Comparison of ENCODE assay signal across 14 mouse cellular contexts in the genomic region with DNA sequence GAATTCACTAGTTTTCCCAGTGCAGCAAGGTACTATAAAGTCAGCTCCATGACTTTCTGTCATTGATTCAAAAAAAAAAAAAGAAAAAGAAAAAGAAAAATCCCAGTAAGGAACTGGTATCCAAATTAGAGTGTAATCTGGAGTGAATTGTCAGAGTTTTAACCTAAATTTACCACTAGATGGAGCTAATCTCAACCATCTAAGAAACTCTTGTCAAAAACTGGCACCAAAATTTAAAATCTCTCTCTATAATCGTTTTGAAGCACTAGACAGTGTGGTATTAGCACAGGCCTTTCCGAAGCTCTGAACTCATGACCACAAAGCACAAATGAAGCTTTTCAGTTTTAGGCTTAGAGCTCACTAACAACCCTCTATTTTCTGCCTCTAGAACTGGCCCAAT. TPM values are rescaled to one million over a fixed set of nuclear protein-coding genes. Genes with fewer than 3 reads are reported as not detected.
DNase-seq lines count a peak whose midpoint lies in the region; ATAC-seq lines count a peak whose summit lies in the region.
"Had no signal": no experiment of that assay in that cellular context is flagged by ENCODE, and none has a peak within 500 bp of the region (broad histone marks: within the 10 kb centered on the region; RNA-seq: fewer than 3 reads in every experiment).

No protein-coding gene starts in this region.

- H3K27ac ChIP-seq in hindbrain, embryonic 14.5 days, result no peak overlapping the region
- no peak overlapping the region for H3K27ac ChIP-seq in hindbrain, embryonic 13.5 days
- H3K27ac ChIP-seq in midbrain, embryonic 14.5 days (replicated peaks; ENCODE audit: low read depth, low read length), result no peak overlapping the region
- H3K27ac ChIP-seq in midbrain, embryonic 13.5 days, result no peak overlapping the region

- no peak overlapping the region for H3K9ac ChIP-seq in hindbrain, embryonic 14.5 days
- no peak overlapping the region for H3K9ac ChIP-seq in hindbrain, embryonic 13.5 days
- H3K9ac ChIP-seq in midbrain, embryonic 14.5 days (replicated peaks; ENCODE audit: low read length), result no peak overlapping the region
- H3K9ac ChIP-seq in midbrain, embryonic 13.5 days (replicated peaks), result no peak overlapping the region
- H3K9ac ChIP-seq: limb, embryonic 15.5 days had no signal

- H3K27me3 ChIP-seq in hindbrain, embryonic 14.5 days (ENCODE audit: control insufficient read depth, insufficient read depth, low read length), result no peaks in the 10 kb centered on the region
- H3K27me3 ChIP-seq in hindbrain, embryonic 13.5 days, result no peaks in the 10 kb centered on the region
- no peaks in the 10 kb centered on the region for H3K27me3 ChIP-seq in midbrain, embryonic 14.5 days (ENCODE audit: control insufficient read depth, insufficient read depth, low read length)
- no peaks in the 10 kb centered on the region for H3K27me3 ChIP-seq in midbrain, embryonic 13.5 days
- H3K27me3 ChIP-seq: limb, embryonic 15.5 days had no signal

- ATAC-seq in hindbrain, embryonic 14.5 days (ENCODE audit: low FRiP score), result no peak
- ATAC-seq in hindbrain, embryonic 13.5 days (ENCODE audit: low FRiP score), result no peak
- ATAC-seq in midbrain, embryonic 14.5 days (ENCODE audit: low FRiP score, low TSS enrichment), result no peak
- no peak for ATAC-seq in midbrain, embryonic 13.5 days
- ATAC-seq in erythroblast, adult 5-6 weeks (replicated peaks; ENCODE audit: low FRiP score, poor library complexity, severe bottlenecking), result no peak
- ATAC-seq: forebrain, embryonic 16.5 days had no signal

- WGBS in hindbrain, embryonic 14.5 days, result 68% methylated on average over 2 of the region's 2 CpGs
- 68% methylated on average over 2 of the region's 2 CpGs for WGBS in hindbrain, embryonic 13.5 days
- 51% methylated on average over 2 of the region's 2 CpGs for WGBS in midbrain, embryonic 14.5 days
- 57% methylated on average over 2 of the region's 2 CpGs for WGBS in midbrain, embryonic 13.5 days

- H3K4me2 ChIP-seq in hindbrain, embryonic 14.5 days (replicated peaks), result no peak overlapping the region
- no peak overlapping the region for H3K4me2 ChIP-seq in hindbrain, embryonic 13.5 days
- H3K4me2 ChIP-seq in midbrain, embryonic 14.5 days (ENCODE audit: low read length), result no peak overlapping the region
- no peak overlapping the region for H3K4me2 ChIP-seq in midbrain, embryonic 13.5 days (replicated peaks)
- H3K4me2 ChIP-seq: limb, embryonic 15.5 days had no signal

- peak; percentile 74 for DNase-seq in hindbrain, embryonic 14.5 days (ENCODE audit: low spot score)
- DNase-seq in midbrain, embryonic 14.5 days, result peak; percentile 73
- DNase-seq in brain, adult 2 months (ENCODE audit: low read depth, low spot score), result peak; percentile 66
- no peak for DNase-seq in adrenal gland, adult (ENCODE audit: inconsistent age in 2 of 2, low spot score in 1 of 2)
- DNase-seq in right cerebral cortex, adult 18-20 months, result no peak
- DNase-seq: cerebellum, adult 11-12 months; heart, postnatal 10 days; kidney, postnatal 14 days; right cerebral cortex, postnatal 14 days had no signal

- no peaks in the 10 kb centered on the region for H3K9me3 ChIP-seq in hindbrain, embryonic 14.5 days (ENCODE audit: control insufficient read depth, low read length)
- H3K9me3 ChIP-seq in hindbrain, embryonic 13.5 days, result no peaks in the 10 kb centered on the region
- no peaks in the 10 kb centered on the region for H3K9me3 ChIP-seq in midbrain, embryonic 14.5 days (ENCODE audit: control insufficient read depth, low read length)
- H3K9me3 ChIP-seq in midbrain, embryonic 13.5 days, result no peaks in the 10 kb centered on the region
- H3K9me3 ChIP-seq: limb, embryonic 15.5 days had no signal

- no peaks in the 10 kb centered on the region for H3K4me1 ChIP-seq in hindbrain, embryonic 14.5 days (replicated peaks; ENCODE audit: control insufficient read depth, insufficient read depth, low read length)
- H3K4me1 ChIP-seq in hindbrain, embryonic 13.5 days (replicated peaks), result 0 out of 2 replicates have a peak, but pooled peaks cover 4% of the 10 kb centered on the region
- H3K4me1 ChIP-seq in midbrain, embryonic 14.5 days (ENCODE audit: control insufficient read depth, insufficient read depth, low read length), result no peaks in the 10 kb centered on the region
- peaks cover 9% of the 10 kb centered on the region for H3K4me1 ChIP-seq in midbrain, embryonic 13.5 days (replicated peaks)

- peaks cover 17% of the 10 kb centered on the region for H3K36me3 ChIP-seq in hindbrain, embryonic 14.5 days (replicated peaks; ENCODE audit: control insufficient read depth, insufficient read depth)
- H3K36me3 ChIP-seq in hindbrain, embryonic 13.5 days, result peaks cover 12% of the 10 kb centered on the region; the same call in 1 of the 2 replicates
- H3K36me3 ChIP-seq in midbrain, embryonic 14.5 days (ENCODE audit: control insufficient read depth, insufficient read depth, low read length), result peaks cover 8% of the 10 kb centered on the region; the same call in 1 of the 2 replicates
- peaks cover 10% of the 10 kb centered on the region; the same call in 1 of the 2 replicates for H3K36me3 ChIP-seq in midbrain, embryonic 13.5 days

- no peak overlapping the region for H3K4me3 ChIP-seq in hindbrain, embryonic 14.5 days (replicated peaks; ENCODE audit: low read length)
- no peak overlapping the region for H3K4me3 ChIP-seq in hindbrain, embryonic 13.5 days
- no peak overlapping the region for H3K4me3 ChIP-seq in midbrain, embryonic 14.5 days (replicated peaks; ENCODE audit: low read depth, low read length)
- H3K4me3 ChIP-seq in midbrain, embryonic 13.5 days (replicated peaks), result no peak overlapping the region
- H3K4me3 ChIP-seq: limb, embryonic 15.5 days had no signal

RNA-seq across cellular contexts. Expression of gene Wnt4, which starts 36.2 kb away (rescaled TPM):
- polyA plus RNA-seq in hindbrain, embryonic 14.5 days (2014; fragmentation: Nextera tagmentation; extraction: Ambion mirVana), result 1.9 and 2.2 TPM in 2 replicates
- 1.2 and 1.5 TPM in 2 replicates for polyA plus RNA-seq in hindbrain, embryonic 13.5 days (2015; fragmentation: Nextera tagmentation; extraction: Ambion mirVana)
- 0.94 and 1.4 TPM in 2 replicates for polyA plus RNA-seq in midbrain, embryonic 14.5 days (2014; fragmentation: Nextera tagmentation; extraction: Ambion mirVana)
- 0.59 and 1.4 TPM in 2 replicates for polyA plus RNA-seq in midbrain, embryonic 13.5 days (2015; fragmentation: Nextera tagmentation; extraction: Ambion mirVana)
- not detected in 2 replicates for total RNA-seq in erythroblast, adult 5-6 weeks (2015; ENCODE audit: low replicate concordance)
- total RNA-seq in erythroblast, adult 5-6 weeks (2017; ENCODE audit: low replicate concordance), result not detected in 2 replicates

RNA-seq across cellular contexts. Expression of gene Cdc42, which starts 44.0 kb away (rescaled TPM):
- polyA plus RNA-seq in hindbrain, embryonic 14.5 days (2014; fragmentation: Nextera tagmentation; extraction: Ambion mirVana), result 1,007 and 1,073 TPM in 2 replicates
- polyA plus RNA-seq in hindbrain, embryonic 13.5 days (2015; fragmentation: Nextera tagmentation; extraction: Ambion mirVana), result 840 and 841 TPM in 2 replicates
- 984 and 991 TPM in 2 replicates for polyA plus RNA-seq in midbrain, embryonic 14.5 days (2014; fragmentation: Nextera tagmentation; extraction: Ambion mirVana)
- 749 and 804 TPM in 2 replicates for polyA plus RNA-seq in midbrain, embryonic 13.5 days (2015; fragmentation: Nextera tagmentation; extraction: Ambion mirVana)
- 236 and 252 TPM in 2 replicates for total RNA-seq in erythroblast, adult 5-6 weeks (2015; ENCODE audit: low replicate concordance)
- 105 and 186 TPM in 2 replicates for total RNA-seq in erythroblast, adult 5-6 weeks (2017; ENCODE audit: low replicate concordance)

Comparison
In these comparisons a context has a peak if more than half of its experiments do, and no peak if none do; other contexts are left out.
1. DNase-seq: peak in hindbrain, embryonic 14.5 days (single experiment), midbrain, embryonic 14.5 days (single experiment) and brain, adult 2 months (single experiment); none in adrenal gland, adult (0 of 2) and right cerebral cortex, adult 18-20 months (single experiment).